Mouse (Mus musculus): ENCODE results near the gene Tob1. TPM values are rescaled to one million over a fixed set of nuclear protein-coding genes. Genes with fewer than 3 reads are reported as not detected.

Tob1 gene
- polyA plus RNA-seq, 1 experiment from 2014 or later = 74.1 TPM

- no peak for DNase-seq (ENCODE audit: low spot score)
- WGBS = 88% methylated on average over 12 of the region's 12 CpGs
Measured at GRCm38 (mm10) chr11:94234380-94234779, 23.1 kb downstream of the Tob1 start.

DNA sequence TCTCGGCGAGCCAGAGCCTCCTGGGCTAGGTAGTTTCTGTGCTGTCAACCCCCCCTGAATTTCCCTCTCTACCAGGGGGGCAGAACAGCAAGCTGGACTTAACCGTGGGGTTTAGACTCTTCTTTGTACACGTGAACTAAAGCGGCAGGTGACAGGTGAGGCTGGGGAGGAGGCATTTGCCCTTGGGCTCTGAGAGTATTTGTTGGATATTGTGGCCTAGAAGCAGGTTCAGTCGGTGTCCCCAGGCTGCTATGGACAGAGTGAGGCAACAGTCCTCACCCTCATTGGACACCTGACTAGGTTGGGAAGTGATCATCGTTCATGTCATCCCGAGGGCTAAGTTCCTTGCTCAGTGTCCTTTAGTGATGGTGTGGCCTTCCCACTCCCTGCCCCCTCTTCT lies 23.6 kb downstream of the Tob1 start:
- no peak overlapping the region for H3K9ac ChIP-seq (ENCODE audit: low read length)
- no peaks in the 10 kb centered on the region for H3K36me3 ChIP-seq (ENCODE audit: control insufficient read depth, insufficient read depth, low read length)
- no peak for TF ChIP-seq CTCF (IDR thresholded peaks at IDR 0.05; ENCODE audit: low read depth)
- TF ChIP-seq EP300 (optimal IDR thresholded peaks at IDR 0.05) = no peak
- no peak overlapping the region for H3K4me3 ChIP-seq (ENCODE audit: low read depth, low read length)
- DNase-seq (ENCODE audit: low spot score) (no peak), ATAC-seq (ENCODE audit: low FRiP score, low TSS enrichment) (no peak)
- no peaks in the 10 kb centered on the region for H3K27me3 ChIP-seq (ENCODE audit: control insufficient read depth, insufficient read depth, low read length)
- no peak overlapping the region for H3K4me2 ChIP-seq (replicated peaks; ENCODE audit: low read depth)
- 90% methylated on average over 8 of the region's 8 CpGs for WGBS
- H3K4me1 ChIP-seq (replicated peaks; ENCODE audit: control insufficient read depth, insufficient read depth) = 0 out of 2 replicates have a peak, but pooled peaks cover 3% of the 10 kb centered on the region
- H3K9me3 ChIP-seq (ENCODE audit: control insufficient read depth, low read length) = no peaks in the 10 kb centered on the region
- no peak overlapping the region for H3K27ac ChIP-seq (replicated peaks)

More at GRCm38 (mm10) chr11:94234380-94234779, 23.1 kb downstream of the Tob1 start:
- ATAC-seq (ENCODE audit: low FRiP score, low TSS enrichment) = no peak
- TF ChIP-seq CTCF (IDR thresholded peaks at IDR 0.05; ENCODE audit: low read depth) (no peak), EP300 (optimal IDR thresholded peaks at IDR 0.05) (no peak)
- Histone ChIP-seq H3K4me1 (replicated peaks; ENCODE audit: control insufficient read depth, insufficient read depth) (0 out of 2 replicates have a peak, but pooled peaks cover 3% of the 10 kb centered on the region), H3K9me3 (ENCODE audit: control insufficient read depth, low read length) (no peaks in the 10 kb centered on the region), H3K27ac (replicated peaks) (no peak overlapping the region), H3K4me2 (replicated peaks; ENCODE audit: low read depth) (no peak overlapping the region), H3K9ac (ENCODE audit: low read length) (no peak overlapping the region), H3K4me3 (ENCODE audit: low read depth, low read length) (no peak overlapping the region), H3K36me3 (ENCODE audit: control insufficient read depth, insufficient read depth, low read length) (no peaks in the 10 kb centered on the region), H3K27me3 (ENCODE audit: control insufficient read depth, insufficient read depth, low read length) (no peaks in the 10 kb centered on the region)

DNA sequence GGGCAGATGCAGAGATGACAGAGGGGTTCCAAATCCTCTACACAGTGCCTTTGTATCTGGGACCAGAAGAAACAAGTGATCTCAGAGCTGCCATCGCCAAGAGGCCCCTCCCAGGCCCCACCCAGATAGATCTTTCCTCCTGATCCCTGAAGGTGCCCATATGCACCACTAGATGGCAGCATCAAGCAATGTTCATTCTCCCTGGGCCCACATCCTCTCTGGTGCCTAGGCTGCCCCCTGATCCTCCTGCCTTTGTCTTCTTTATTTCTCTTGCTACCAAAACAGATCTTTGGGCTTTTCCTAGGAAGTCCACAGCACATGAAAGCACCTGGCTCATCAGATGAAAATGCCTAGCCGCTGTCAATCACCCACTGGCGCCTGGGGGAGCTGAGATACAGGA lies 24.8 kb downstream of the Tob1 start:
- 33% methylated on average over 3 of the region's 3 CpGs for WGBS
- H3K4me2 ChIP-seq (replicated peaks; ENCODE audit: low read depth) = no peak overlapping the region
- peak; percentile 75 for ATAC-seq (ENCODE audit: low FRiP score, low TSS enrichment)

DNA sequence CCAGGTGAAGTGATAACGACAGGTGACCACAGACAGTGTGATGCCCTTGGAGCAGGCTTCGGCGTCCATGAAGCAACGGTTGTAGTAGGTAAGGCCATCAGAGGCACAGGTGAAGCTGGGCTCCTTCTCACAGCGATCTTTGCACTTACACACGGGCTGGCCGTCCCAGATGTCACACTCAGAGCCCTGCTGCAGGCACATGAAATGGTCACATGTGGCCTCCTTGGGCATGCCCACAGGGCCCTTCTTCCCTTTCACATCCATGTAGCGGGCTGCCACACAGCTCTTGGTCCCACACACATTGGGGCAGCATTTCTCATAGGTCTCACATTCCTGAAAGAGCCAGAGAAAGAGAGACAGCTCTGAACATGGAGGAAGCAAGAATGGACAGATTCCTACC lies 27.5 kb downstream of the Tob1 start:
- peaks cover 8% of the 10 kb centered on the region for H3K4me1 ChIP-seq (replicated peaks; ENCODE audit: control insufficient read depth, insufficient read depth)
- TF ChIP-seq CTCF (IDR thresholded peaks at IDR 0.05; ENCODE audit: low read depth) = no peak
- no peak for TF ChIP-seq EP300 (optimal IDR thresholded peaks at IDR 0.05)
- ATAC-seq (ENCODE audit: low FRiP score, low TSS enrichment) = no peak
- H3K36me3 ChIP-seq (ENCODE audit: control insufficient read depth, insufficient read depth, low read length) = no peaks in the 10 kb centered on the region
- H3K27me3 ChIP-seq (ENCODE audit: control insufficient read depth, insufficient read depth, low read length) = no peaks in the 10 kb centered on the region
- H3K9me3 ChIP-seq (ENCODE audit: control insufficient read depth, low read length) = no peaks in the 10 kb centered on the region
- WGBS = 93% methylated on average over 8 of the region's 8 CpGs
- H3K4me2 ChIP-seq (replicated peaks; ENCODE audit: low read depth) = no peak overlapping the region
- H3K9ac ChIP-seq (ENCODE audit: low read length) = no peak overlapping the region
- no peak for DNase-seq (ENCODE audit: low spot score)
- no peak overlapping the region for H3K27ac ChIP-seq (replicated peaks)
- no peak overlapping the region for H3K4me3 ChIP-seq (ENCODE audit: low read depth, low read length)

More for the DNA sequence above, 24.8 kb downstream of the Tob1 start:
- Histone ChIP-seq H3K4me3 (ENCODE audit: low read depth, low read length) (no peak overlapping the region), H3K27ac (replicated peaks) (no peak overlapping the region), H3K36me3 (ENCODE audit: control insufficient read depth, insufficient read depth, low read length) (no peaks in the 10 kb centered on the region), H3K27me3 (ENCODE audit: control insufficient read depth, insufficient read depth, low read length) (no peaks in the 10 kb centered on the region), H3K9me3 (ENCODE audit: control insufficient read depth, low read length) (no peaks in the 10 kb centered on the region), H3K4me1 (replicated peaks; ENCODE audit: control insufficient read depth, insufficient read depth) (0 out of 2 replicates have a peak, but pooled peaks cover 3% of the 10 kb centered on the region), H3K9ac (ENCODE audit: low read length) (no peak overlapping the region)
- DNase-seq (ENCODE audit: low spot score) = peak; percentile 75
- peak; percentile 98 for TF ChIP-seq CTCF (IDR thresholded peaks at IDR 0.05; ENCODE audit: low read depth)
- no peak for TF ChIP-seq EP300 (optimal IDR thresholded peaks at IDR 0.05)

DNA sequence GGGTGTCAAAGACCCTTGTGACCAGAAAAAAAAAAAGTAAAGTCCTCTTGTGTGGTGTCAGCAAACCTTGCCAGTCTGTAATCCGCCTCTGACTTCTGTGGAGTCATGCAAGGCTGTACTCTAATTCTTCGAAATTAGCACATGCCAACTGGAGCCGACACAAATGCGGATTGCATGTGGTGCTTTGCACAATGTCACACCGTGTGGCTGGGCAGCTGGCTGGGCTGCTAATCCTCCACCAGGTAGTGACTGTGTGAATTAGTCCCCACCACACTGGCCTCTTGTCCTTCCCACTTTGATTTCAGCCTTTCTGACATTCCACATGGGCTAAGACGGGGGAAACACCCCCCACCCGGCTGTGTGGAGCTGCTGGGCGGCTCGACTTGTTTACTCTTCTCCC lies 28.5 kb downstream of the Tob1 start:
- no peaks in the 10 kb centered on the region for H3K36me3 ChIP-seq (ENCODE audit: control insufficient read depth, insufficient read depth, low read length)
- no peaks in the 10 kb centered on the region for H3K9me3 ChIP-seq (ENCODE audit: control insufficient read depth, low read length)
- no peak for ATAC-seq (ENCODE audit: low FRiP score, low TSS enrichment)
- TF ChIP-seq EP300 (optimal IDR thresholded peaks at IDR 0.05) (no peak), CTCF (IDR thresholded peaks at IDR 0.05; ENCODE audit: low read depth) (no peak)
- H3K27ac ChIP-seq (replicated peaks) = no peak overlapping the region
- H3K4me3 ChIP-seq (ENCODE audit: low read depth, low read length) = no peak overlapping the region
- WGBS = 31% methylated on average over 9 of the region's 9 CpGs
- no peak overlapping the region for H3K9ac ChIP-seq (ENCODE audit: low read length)
- no peak overlapping the region for H3K4me2 ChIP-seq (replicated peaks; ENCODE audit: low read depth)
- H3K4me1 ChIP-seq (replicated peaks; ENCODE audit: control insufficient read depth, insufficient read depth) = peaks cover 8% of the 10 kb centered on the region
- no peaks in the 10 kb centered on the region for H3K27me3 ChIP-seq (ENCODE audit: control insufficient read depth, insufficient read depth, low read length)
- no peak for DNase-seq (ENCODE audit: low spot score)

GRCm38 (mm10) chr11:94242760-94243421 lies 31.6 kb downstream of the Tob1 start:
- Histone ChIP-seq H3K4me1 (replicated peaks; ENCODE audit: control insufficient read depth, insufficient read depth) (peaks cover 8% of the 10 kb centered on the region), H3K4me2 (replicated peaks; ENCODE audit: low read depth) (peak overlapping the region; percentile 52), H3K9ac (ENCODE audit: low read length) (peak overlapping the region; percentile 64), H3K27ac (replicated peaks) (peak overlapping the region; percentile 71), H3K9me3 (ENCODE audit: control insufficient read depth, low read length) (no peaks in the 10 kb centered on the region), H3K36me3 (ENCODE audit: control insufficient read depth, insufficient read depth, low read length) (no peaks in the 10 kb centered on the region), H3K27me3 (ENCODE audit: control insufficient read depth, insufficient read depth, low read length) (no peaks in the 10 kb centered on the region), H3K4me3 (ENCODE audit: low read depth, low read length) (peak overlapping the region; percentile 20)
- TF ChIP-seq CTCF (IDR thresholded peaks at IDR 0.05; ENCODE audit: low read depth) (peak; percentile 31; the same call in 1 of the 2 replicates), EP300 (optimal IDR thresholded peaks at IDR 0.05) (no peak)
- ATAC-seq (ENCODE audit: low FRiP score, low TSS enrichment) (peak; percentile 70), DNase-seq (ENCODE audit: low spot score) (peak; percentile 69)
- WGBS = 8% methylated on average over 29 of the region's 29 CpGs
